ENCODE assay signal across 9 mouse cellular contexts in the genomic region with DNA sequence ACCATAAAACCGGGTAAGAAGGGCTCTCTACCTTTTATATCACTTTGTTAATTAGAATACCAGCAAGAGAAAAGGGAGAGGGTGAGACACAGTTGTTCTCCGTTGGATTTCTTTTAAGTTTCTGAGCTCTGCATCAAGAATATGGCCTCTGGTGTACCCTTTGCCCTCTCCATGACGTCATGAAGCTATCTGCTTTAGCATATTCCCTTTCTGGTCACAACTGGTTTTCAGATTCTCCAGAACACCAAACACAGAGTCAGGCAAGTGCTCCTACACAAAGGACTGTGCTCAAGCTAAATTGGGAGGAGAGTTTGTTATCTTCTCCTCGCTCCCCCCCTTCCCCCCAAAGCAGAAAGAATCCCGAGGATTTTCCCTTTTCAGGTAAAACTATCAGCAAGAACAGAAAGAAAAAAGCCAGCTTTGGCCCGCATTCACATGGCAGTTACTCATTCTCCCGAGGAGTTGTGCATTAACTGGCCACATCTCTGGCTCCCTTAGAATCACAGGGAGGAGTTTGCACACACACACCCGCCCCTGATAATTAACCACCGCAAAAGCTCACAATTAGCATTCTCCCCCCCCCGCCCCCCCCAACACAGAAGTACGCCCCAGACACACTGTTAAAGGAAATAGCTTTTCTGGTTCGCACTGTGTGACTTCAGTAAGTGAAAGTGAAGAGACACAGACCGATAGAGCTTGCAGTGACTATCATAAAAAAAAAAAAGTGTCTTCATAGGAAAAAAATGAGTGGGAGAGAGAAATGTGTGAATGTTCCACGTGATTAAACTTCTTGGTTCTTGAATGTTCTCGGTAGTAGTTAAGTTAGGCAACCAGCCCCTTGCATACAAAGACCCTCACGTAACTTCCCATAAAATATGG. TPM values are rescaled to one million over a fixed set of nuclear protein-coding genes. Genes with fewer than 3 reads are reported as not detected.
A peak's percentile ranks its signal among the peaks of the same experiment; 100 is the strongest.
DNase-seq lines count a peak whose midpoint lies in the region; ATAC-seq and TF ChIP-seq lines count a peak whose summit lies in the region.
"Had no signal": no experiment of that assay in that cellular context is flagged by ENCODE, and none has a peak within 500 bp of the region (broad histone marks: within the 10 kb centered on the region; RNA-seq: fewer than 3 reads in every experiment).

No protein-coding gene starts in this region.

- peaks cover 13% of the 10 kb centered on the region; the same call in 1 of the 2 replicates for H3K27me3 ChIP-seq in intestine, postnatal 0 days (replicated peaks; ENCODE audit: control insufficient read depth, insufficient read depth, low read length)
- H3K27me3 ChIP-seq in midbrain, embryonic 10.5 days (ENCODE audit: low read depth, poor library complexity, severe bottlenecking), result peaks cover 23% of the 10 kb centered on the region

- DNase-seq in gastrocnemius, adult 2 months, result no peak
- DNase-seq in gastrocnemius, postnatal 14 days, result no peak
- peak; percentile 37 for DNase-seq in embryo, embryonic 9.5 days (ENCODE audit: extremely low spot score)
- peak; percentile 28 for DNase-seq in midbrain, embryonic 10.5 days (ENCODE audit: low spot score)
- no peak for DNase-seq in gastrocnemius, adult 18-20 months (ENCODE audit: low spot score)
- DNase-seq in urinary bladder, postnatal 10 days (ENCODE audit: low spot score), result no peak

- no peak overlapping the region for H3K9ac ChIP-seq in intestine, postnatal 0 days (ENCODE audit: low read depth, low read length)

- intact Hi-C loops in gastrocnemius, adult 2 months (cut with DNase I), result no loop called here
- intact Hi-C loops in gastrocnemius, postnatal 14 days (cut with DNase I; ENCODE audit: low total_unique reads), result no loop called here

- H3K4me2 ChIP-seq in intestine, postnatal 0 days (replicated peaks; ENCODE audit: low read depth), result peak overlapping the region; percentile 73

- no peak overlapping the region for H3K27ac ChIP-seq in gastrocnemius, adult 2 months
- H3K27ac ChIP-seq in intestine, postnatal 0 days (ENCODE audit: low read depth, low read length), result no peak overlapping the region
- peak overlapping the region; percentile 92 for H3K27ac ChIP-seq in midbrain, embryonic 10.5 days (replicated peaks)

- no peak for TF ChIP-seq CTCF in gastrocnemius, adult 2 months (IDR thresholded peaks at IDR 0.05)
- TF ChIP-seq CTCF in intestine, postnatal 0 days (IDR thresholded peaks at IDR 0.05; ENCODE audit: low read depth), result no peak

- H3K36me3 ChIP-seq in intestine, postnatal 0 days (ENCODE audit: control insufficient read depth, insufficient read depth), result no peaks in the 10 kb centered on the region
- no peaks in the 10 kb centered on the region for H3K36me3 ChIP-seq in midbrain, embryonic 10.5 days

- H3K4me1 ChIP-seq in intestine, postnatal 0 days (replicated peaks; ENCODE audit: control insufficient read depth, insufficient read depth, low read length), result no peaks in the 10 kb centered on the region
- H3K4me1 ChIP-seq in midbrain, embryonic 10.5 days, result peaks cover 40% of the 10 kb centered on the region

- peak overlapping the region; percentile 70 for H3K4me3 ChIP-seq in gastrocnemius, adult 2 months
- H3K4me3 ChIP-seq in intestine, postnatal 0 days (ENCODE audit: low read depth, low read length), result peak overlapping the region; percentile 49
- H3K4me3 ChIP-seq in midbrain, embryonic 10.5 days, result peak overlapping the region; percentile 82
- H3K4me3 ChIP-seq: erythroblast, embryonic 14.5 days had no signal

- H3K9me3 ChIP-seq in intestine, postnatal 0 days (ENCODE audit: control insufficient read depth), result no peaks in the 10 kb centered on the region
- H3K9me3 ChIP-seq in midbrain, embryonic 10.5 days (replicated peaks), result no peaks in the 10 kb centered on the region

- 6% methylated on average over 16 of the region's 16 CpGs for whole genome bisulfite sequencing in intestine, postnatal 0 days
- WGBS in midbrain, embryonic 10.5 days, result 3% methylated on average over 16 of the region's 16 CpGs

- ATAC-seq in intestine, postnatal 0 days, result peak; percentile 73
- ATAC-seq in frontal cortex, adult (ENCODE audit: low TSS enrichment), result no peak

RNA-seq across cellular contexts. Expression of gene Cdh6, which starts 1.8 kb away (rescaled TPM):
- total RNA-seq in gastrocnemius, adult 2 months (2021), result under 1 TPM; 0.15 to 0.31 TPM
- 1 to 10 TPM in 1 of 2 experiments, under 1 TPM in 1; 0.78 to 1.3 TPM for total RNA-seq in gastrocnemius, postnatal 14 days (2021)
- polyA plus RNA-seq in intestine, postnatal 0 days (2015; fragmentation: Nextera tagmentation; extraction: Ambion mirVana), result 2.7 and 3.0 TPM in 2 replicates
- polyA plus RNA-seq in midbrain, embryonic 10.5 days (2016; fragmentation: Nextera tagmentation; extraction: Ambion mirVana), result 11.8 and 15.1 TPM in 2 replicates
- total RNA-seq in gastrocnemius, adult 18-20 months (2021), result under 1 TPM; 0.14 to 0.23 TPM
- polyA plus RNA-seq: erythroblast, embryonic 14.5 days had no signal

Comparison
In these comparisons a context has a peak if more than half of its experiments do, and no peak if none do; other contexts are left out.
1. DNase-seq: peak in embryo, embryonic 9.5 days (single experiment) and midbrain, embryonic 10.5 days (single experiment); none in gastrocnemius, adult 2 months (single experiment), gastrocnemius, postnatal 14 days (single experiment), gastrocnemius, adult 18-20 months (single experiment) and urinary bladder, postnatal 10 days (single experiment).
2. Peak in every context shown above with its lines, with median percentiles within 50 percentile points of each other: H3K4me3 ChIP-seq.